Mouse (Mus musculus) cerebellum, postnatal 10 days (tissue): ENCODE data around the gene Slc12a8.

ENCODE experiments used
- DNase-seq, 2 experiments: peaks; one replicate each; pipeline ENCODE4 v3.0.0; 2021; ENCODE audit warnings: mixed read lengths in 2 of 2

Slc12a8 gene

DNA sequence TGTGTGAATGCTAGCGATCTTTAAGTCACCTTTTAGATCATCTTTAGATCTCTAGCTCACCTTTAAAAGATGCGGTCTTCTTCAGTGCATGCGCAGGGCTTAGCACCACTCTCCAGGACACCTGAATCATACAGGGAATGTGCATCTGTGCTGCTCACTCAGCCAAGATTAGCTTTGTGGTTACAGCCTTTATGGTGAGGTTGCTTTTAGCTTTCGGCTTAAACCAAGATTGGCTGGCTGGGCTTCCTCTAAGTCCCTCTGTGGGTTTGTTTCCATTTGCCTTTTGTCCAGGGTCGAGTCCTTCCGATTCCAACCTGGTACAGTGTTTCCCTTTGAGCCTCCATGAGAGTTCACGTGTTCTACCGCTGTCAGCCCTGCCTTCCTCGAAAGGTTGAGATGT, 187.2 kb downstream of the Slc12a8 start:
- DNase-seq: no peak

DNA sequence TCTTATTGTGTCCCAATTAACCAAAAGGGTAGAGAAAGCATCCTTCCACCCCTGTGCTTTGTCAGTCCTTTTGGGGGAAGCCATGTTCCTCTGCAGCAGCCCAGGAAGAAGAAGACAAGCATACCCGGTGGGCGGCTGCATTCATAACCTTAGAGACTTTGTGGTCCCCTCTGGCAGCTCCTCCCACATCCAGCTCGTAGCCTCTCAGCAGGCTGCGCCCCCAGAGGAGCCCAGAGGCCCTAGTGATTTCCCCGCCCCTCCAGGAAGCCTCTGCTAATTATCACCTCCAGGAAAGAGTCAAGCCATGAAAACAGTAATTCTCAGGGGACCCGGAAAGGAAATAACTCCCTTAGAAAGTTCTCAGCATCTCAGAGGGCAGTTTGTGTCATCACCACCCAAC, 188.1 kb downstream of the Slc12a8 start:
- no peak for DNase-seq

DNA sequence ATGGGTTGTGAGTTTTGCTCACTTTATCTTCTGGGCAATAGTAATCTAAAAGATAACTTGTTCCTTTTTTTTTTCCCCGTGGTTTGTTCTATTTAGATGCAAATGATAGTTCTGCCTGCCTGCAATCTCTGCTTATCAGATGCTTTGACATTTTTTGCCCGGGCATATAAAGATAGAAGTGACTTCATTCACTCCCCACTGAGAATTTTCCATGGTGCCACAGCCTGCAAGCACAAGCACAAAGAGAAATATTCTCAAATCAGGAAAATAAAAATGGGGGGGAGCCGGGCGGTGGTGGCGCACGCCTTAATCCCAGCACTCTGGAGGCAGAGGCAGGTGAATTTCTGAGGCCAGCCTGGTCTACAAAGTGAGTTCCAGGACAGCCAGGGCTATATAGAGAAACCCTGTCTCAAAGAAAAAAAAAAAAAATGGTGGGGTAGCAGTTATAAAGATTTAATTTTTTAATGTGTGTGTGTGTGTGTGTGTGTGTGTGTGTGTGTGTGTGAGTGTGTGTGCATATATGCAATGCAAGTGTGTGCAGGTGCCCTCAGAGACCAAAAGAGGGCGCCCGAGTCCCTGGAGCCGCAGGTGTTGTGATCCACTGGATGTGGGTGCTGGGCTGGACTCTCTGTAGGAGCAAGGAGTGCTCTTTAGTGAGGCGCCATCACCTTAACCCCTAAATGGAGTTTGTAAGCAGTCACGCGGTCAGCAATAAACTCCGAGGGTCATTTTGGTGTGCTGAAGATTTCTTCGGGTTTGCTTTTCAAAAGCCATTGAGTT, 189.2 kb downstream of the Slc12a8 start:
- no peak for DNase-seq

DNA sequence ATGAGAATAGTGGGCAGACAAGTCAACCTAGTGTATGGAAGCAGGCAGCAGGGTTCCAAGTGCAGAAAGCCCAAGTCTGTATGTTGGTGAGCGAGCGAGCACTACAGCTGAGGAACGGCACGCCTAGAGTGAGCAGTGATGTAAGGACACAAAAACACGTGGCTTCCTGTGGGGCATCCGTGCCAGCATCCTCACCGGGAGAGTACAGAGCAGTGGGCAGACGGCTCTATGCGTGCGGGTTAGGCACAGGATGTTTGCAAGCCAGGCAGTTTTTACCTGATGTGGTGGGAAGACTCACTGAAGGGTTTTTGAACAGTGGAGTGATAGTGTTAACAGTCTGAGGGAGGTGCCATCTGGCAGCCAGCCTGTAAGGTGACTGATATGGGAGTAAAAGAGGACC, 190.9 kb downstream of the Slc12a8 start:
- no peak for DNase-seq

DNA sequence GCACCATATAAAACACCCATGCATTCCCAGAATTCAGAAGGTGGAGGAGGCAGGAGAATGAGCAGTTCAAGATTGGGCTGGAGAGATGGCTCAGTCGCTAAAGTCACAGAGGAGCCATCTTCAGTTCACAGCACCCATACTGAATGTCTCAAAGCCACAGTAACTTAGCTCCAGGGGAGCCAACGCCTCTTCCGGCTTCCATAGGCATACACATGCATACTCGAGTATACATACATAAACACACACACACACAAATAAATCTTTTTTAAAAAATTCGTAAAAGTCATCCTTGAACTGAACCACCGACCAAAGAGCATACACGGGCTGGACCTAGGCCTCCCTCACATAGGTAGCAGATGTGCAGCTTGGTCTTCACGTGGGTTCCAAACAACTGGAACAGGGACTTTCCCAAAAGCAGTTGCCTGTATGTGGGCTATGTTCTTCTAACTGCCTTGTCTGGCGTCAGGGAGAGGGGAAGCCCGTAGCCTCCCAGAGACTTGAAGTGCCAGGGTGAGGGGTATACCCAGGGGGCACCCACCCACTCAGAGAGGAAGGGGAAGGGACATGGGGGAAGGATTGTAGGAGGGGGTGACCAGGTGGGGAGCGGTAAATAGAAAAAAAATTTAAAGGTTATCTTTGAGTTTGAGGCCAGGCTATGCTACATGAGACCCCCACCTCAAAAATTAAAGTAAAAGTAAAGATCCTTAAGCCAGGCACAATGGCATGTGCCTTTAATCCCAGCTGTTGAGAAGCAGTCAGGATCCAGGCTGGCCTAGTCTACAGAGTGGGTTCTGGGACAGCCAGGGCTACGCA, 191.7 kb downstream of the Slc12a8 start:
- no peak for DNase-seq
